Mouse (Mus musculus): ENCODE data around the gene Dnajc12. TPM values are rescaled to one million over a fixed set of nuclear protein-coding genes. Genes with fewer than 3 reads are reported as not detected.
"Not testable (repeated sequence)": the region's sequence is repeated elsewhere in the genome, so short reads cannot be mapped to it uniquely, and the experiment has no call there.

The Dnajc12 gene
- polyA plus RNA-seq, 1 experiment = 0.14 TPM

DNA sequence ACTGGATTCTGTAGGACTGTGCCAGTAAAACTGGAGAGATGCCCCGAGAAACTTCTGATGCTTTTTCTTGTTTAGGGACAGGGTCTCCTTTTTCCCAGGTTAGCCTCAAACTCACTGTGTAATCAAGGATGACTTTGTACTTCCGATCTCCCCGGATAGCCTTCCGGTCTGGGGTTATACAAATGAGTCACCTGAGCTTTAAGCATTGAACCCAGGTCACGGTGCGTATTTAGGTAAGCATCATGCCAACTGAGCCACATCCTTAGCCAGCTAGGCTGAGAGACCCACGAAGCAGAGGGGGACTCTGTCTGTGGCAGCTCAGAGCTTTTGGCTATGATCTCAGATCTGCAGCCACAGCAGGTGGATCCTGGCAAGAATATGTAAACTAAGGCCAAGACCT lies 31.6 kb upstream of the Dnajc12 start:
- no peak for TF ChIP-seq TAL1 (IDR thresholded peaks at IDR 0.05; ENCODE audit: low read length)
- no peak for TF ChIP-seq GATA1 (IDR thresholded peaks at IDR 0.05; ENCODE audit: low read length)
- no peaks in the 10 kb centered on the region for H3K36me3 ChIP-seq (ENCODE audit: control insufficient read depth)
- no peak overlapping the region for H3K4me3 ChIP-seq (replicated peaks)
- H3K9me3 ChIP-seq (ENCODE audit: control insufficient read depth, low read length) = peaks cover 4% of the 10 kb centered on the region; the same call in 1 of the 2 replicates
- peaks cover 8% of the 10 kb centered on the region for H3K27me3 ChIP-seq (ENCODE audit: control insufficient read depth)
- no peaks in the 10 kb centered on the region for H3K4me1 ChIP-seq (ENCODE audit: control insufficient read depth)

DNA sequence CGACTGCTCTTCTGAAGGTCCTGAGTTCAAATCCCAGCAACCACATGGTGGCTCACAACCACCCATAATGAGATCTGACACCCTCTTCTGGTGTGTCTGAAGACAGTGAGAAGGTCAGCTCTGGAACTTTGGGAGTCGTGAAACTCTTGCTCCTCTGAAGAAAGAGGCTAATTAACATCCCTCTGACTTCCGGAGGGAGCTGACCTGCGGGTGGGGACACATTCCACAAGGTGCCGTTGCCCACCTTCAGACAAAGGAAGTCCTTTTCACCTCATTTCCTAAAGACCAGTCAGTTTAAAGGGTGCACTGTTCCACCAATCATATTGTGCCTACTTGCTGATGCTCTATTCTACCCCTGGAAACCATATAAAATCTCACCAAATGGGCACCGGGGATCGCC lies 31.1 kb upstream of the Dnajc12 start:
- H3K9me3 ChIP-seq (ENCODE audit: control insufficient read depth, low read length); H3K27me3 ChIP-seq (ENCODE audit: control insufficient read depth); H3K4me1 ChIP-seq (ENCODE audit: control insufficient read depth); H3K36me3 ChIP-seq (ENCODE audit: control insufficient read depth); H3K4me3 ChIP-seq (replicated peaks): not testable (repeated sequence)

DNA sequence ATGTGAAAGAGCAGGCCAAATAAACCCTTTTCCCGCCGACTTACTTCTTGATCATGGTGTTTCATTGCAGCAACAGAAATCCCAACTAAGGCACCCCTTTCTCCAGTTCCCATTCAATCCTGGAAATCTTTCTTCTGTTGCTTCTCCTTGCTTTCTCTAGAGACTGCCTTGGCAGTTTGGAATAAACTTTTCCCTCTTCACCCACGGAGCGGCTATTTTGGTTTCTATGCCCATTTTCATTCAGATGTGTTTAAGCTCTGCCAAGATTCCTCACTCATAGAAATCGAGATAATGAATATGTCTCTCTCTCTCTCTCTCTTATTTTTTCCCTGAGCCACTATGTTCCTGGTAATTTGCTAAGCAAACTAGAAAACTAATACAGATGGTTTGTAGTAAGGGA lies 30.1 kb upstream of the Dnajc12 start:
- Histone ChIP-seq H3K36me3 (ENCODE audit: control insufficient read depth) (no peaks in the 10 kb centered on the region), H3K4me1 (ENCODE audit: control insufficient read depth) (no peaks in the 10 kb centered on the region), H3K27me3 (ENCODE audit: control insufficient read depth) (peaks cover 8% of the 10 kb centered on the region), H3K9me3 (ENCODE audit: control insufficient read depth, low read length) (peaks cover 4% of the 10 kb centered on the region; the same call in 1 of the 2 replicates), H3K4me3 (replicated peaks) (no peak overlapping the region)
- no peak for TF ChIP-seq TAL1 (IDR thresholded peaks at IDR 0.05; ENCODE audit: low read length)
- no peak for TF ChIP-seq GATA1 (IDR thresholded peaks at IDR 0.05; ENCODE audit: low read length)

DNA sequence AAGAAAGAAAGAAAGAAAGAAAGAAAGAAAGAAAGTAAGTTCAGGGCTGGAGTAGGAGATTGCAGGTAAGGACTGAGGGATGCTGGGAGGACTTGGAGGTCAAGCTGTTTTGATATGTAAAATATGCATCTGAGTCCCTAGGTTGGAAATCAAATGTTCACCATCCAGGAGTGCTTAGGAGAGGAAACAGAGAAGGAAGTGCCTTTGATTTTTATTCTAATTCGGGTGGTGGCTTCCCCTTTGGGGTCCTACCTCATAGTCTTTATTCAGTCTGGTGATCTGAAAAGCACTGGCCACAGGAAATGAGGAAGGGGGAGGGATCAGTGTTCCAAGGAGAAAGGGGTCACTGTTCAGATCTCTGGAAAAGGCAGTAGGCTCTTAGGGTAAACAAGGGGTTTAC lies 21.7 kb upstream of the Dnajc12 start:
- H3K9me3 ChIP-seq (ENCODE audit: control insufficient read depth, low read length) = peaks cover 4% of the 10 kb centered on the region; the same call in 1 of the 2 replicates
- H3K4me1 ChIP-seq (ENCODE audit: control insufficient read depth) = no peaks in the 10 kb centered on the region; the same call in 1 of the 2 replicates
- no peak overlapping the region for H3K4me3 ChIP-seq (replicated peaks)
- H3K27me3 ChIP-seq (ENCODE audit: control insufficient read depth) = no peaks in the 10 kb centered on the region
- TF ChIP-seq GATA1 (IDR thresholded peaks at IDR 0.05; ENCODE audit: low read length) (no peak), TAL1 (IDR thresholded peaks at IDR 0.05; ENCODE audit: low read length) (no peak)
- no peaks in the 10 kb centered on the region for H3K36me3 ChIP-seq (ENCODE audit: control insufficient read depth)

DNA sequence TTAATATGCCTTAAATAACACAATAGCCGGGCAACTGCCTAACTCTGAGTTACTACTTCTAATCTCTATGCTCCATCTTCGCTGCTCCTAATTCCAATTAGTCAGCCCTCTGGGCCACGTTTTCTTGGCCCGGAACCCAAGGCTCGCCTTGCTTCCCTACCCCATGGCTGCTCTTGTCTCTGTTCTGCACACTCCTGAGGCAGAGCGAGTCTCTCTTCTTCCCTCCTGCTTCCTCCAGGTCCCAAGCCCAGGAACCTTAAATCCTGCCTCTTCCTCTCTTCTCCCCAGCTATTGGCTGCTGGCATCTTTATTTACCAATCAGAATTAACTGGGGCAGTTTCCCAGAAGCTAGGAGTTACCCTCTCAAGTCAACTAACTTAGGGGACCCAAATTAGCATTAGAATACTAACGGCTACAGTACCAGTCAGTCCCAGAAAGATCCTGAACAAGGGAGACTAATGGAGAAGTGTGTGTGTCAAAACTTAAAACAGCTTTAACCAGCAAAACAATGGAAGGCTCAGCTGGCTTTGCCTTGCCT lies 16.3 kb upstream of the Dnajc12 start:
- H3K9me3 ChIP-seq (ENCODE audit: control insufficient read depth, low read length) = peaks cover 4% of the 10 kb centered on the region; the same call in 1 of the 2 replicates
- no peak overlapping the region for H3K4me3 ChIP-seq (replicated peaks)
- no peak for TF ChIP-seq GATA1 (IDR thresholded peaks at IDR 0.05; ENCODE audit: low read length)
- TF ChIP-seq TAL1 (IDR thresholded peaks at IDR 0.05; ENCODE audit: low read length) = no peak
- H3K36me3 ChIP-seq (ENCODE audit: control insufficient read depth) = no peaks in the 10 kb centered on the region
- H3K27me3 ChIP-seq (ENCODE audit: control insufficient read depth) = no peaks in the 10 kb centered on the region
- H3K4me1 ChIP-seq (ENCODE audit: control insufficient read depth) = no peaks in the 10 kb centered on the region; the same call in 1 of the 2 replicates

DNA sequence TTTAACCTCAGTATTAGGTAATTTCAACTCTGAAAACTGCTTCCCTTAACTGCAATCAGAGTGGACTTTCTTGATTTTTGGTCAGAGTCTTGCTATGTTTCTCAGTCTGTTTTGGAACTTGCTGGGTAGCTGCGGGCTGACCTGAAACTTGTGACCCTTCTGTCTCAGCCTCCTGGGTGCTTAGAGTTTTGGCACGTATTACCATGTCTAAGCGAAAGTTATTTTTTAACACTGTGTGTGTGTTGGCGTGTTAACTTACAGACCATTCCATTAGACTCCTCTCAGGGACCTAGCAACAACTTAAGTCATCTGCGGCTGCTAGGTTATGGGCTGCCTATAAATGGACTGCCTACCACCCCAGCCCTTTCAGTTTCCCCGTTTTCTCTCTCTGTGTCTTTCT lies 14.9 kb upstream of the Dnajc12 start:
- H3K36me3 ChIP-seq (ENCODE audit: control insufficient read depth) = no peaks in the 10 kb centered on the region
- no peaks in the 10 kb centered on the region for H3K27me3 ChIP-seq (ENCODE audit: control insufficient read depth)
- peaks cover 4% of the 10 kb centered on the region; the same call in 1 of the 2 replicates for H3K9me3 ChIP-seq (ENCODE audit: control insufficient read depth, low read length)
- H3K4me3 ChIP-seq (replicated peaks) = no peak overlapping the region
- no peaks in the 10 kb centered on the region; the same call in 1 of the 2 replicates for H3K4me1 ChIP-seq (ENCODE audit: control insufficient read depth)
- no peak for TF ChIP-seq GATA1 (IDR thresholded peaks at IDR 0.05; ENCODE audit: low read length)
- no peak for TF ChIP-seq TAL1 (IDR thresholded peaks at IDR 0.05; ENCODE audit: low read length)

DNA sequence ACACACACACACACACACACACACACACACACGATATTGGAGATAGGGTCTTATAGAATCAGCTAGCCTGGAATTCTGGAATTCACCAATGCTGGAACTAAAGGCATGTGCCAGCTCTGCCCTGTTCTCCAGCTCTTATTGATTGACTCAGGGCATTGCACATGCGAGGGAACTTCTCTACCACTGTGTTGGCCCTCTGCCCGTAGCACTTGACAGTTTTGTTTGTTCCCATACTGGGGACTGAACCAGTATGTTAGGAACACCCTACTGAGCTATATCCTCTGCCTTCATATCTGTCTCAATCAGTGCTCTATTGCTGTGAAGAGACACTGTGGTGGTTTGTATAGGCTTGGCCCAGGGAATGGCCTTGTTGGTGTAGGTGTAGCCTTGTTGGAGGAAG lies 14.2 kb upstream of the Dnajc12 start:
- Histone ChIP-seq H3K9me3 (ENCODE audit: control insufficient read depth, low read length) (peaks cover 4% of the 10 kb centered on the region; the same call in 1 of the 2 replicates), H3K36me3 (ENCODE audit: control insufficient read depth) (no peaks in the 10 kb centered on the region), H3K27me3 (ENCODE audit: control insufficient read depth) (no peaks in the 10 kb centered on the region), H3K4me1 (ENCODE audit: control insufficient read depth) (no peaks in the 10 kb centered on the region; the same call in 1 of the 2 replicates), H3K4me3 (replicated peaks) (no peak overlapping the region)
- no peak for TF ChIP-seq GATA1 (IDR thresholded peaks at IDR 0.05; ENCODE audit: low read length)
- no peak for TF ChIP-seq TAL1 (IDR thresholded peaks at IDR 0.05; ENCODE audit: low read length)

DNA sequence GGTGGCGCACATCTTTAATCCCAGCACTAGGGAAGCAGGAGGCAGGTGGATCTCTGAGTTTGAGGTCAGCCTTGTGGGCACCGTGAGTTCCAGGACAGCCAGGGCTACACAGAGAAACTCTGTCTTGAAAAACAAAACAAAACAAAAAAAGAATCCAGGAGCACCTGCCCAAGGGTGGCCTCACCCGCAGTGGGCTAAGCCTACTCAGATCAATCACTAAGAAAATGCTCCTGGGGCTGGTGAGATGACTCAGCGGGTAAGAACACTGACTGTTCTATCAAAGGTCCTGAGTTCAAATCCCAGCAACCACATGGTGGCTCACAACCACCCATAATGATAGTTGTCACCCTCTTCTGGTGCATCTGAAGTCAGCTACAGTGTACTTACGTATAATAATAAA lies 5.9 kb upstream of the Dnajc12 start:
- H3K27me3 ChIP-seq (ENCODE audit: control insufficient read depth) = peaks cover 4% of the 10 kb centered on the region
- no peaks in the 10 kb centered on the region for H3K9me3 ChIP-seq (ENCODE audit: control insufficient read depth, low read length)
- TF ChIP-seq GATA1 (IDR thresholded peaks at IDR 0.05; ENCODE audit: low read length) (no peak), TAL1 (IDR thresholded peaks at IDR 0.05; ENCODE audit: low read length) (no peak)
- H3K36me3 ChIP-seq (ENCODE audit: control insufficient read depth) = no peaks in the 10 kb centered on the region
- H3K4me1 ChIP-seq (ENCODE audit: control insufficient read depth) = peaks cover 12% of the 10 kb centered on the region
- no peak overlapping the region for H3K4me3 ChIP-seq (replicated peaks)

DNA sequence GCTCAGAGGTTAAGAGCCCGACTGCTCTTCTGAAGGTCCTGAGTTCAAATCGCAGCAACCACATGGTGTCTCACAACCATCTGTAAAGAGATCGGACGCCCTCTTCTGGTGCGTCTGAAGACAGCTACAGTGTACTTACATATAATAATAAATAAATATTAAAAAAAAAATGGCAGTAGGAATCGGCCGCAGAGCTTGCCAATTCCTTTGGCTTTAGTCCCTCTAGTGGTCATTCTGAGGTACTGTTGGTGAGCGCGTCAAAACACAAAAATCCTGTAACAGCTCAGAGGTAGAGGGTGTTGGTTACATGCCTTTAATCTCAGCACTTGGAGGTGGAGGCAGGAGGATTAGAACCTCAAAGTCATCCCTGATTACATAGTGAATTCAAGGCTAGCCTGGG lies 4.8 kb upstream of the Dnajc12 start:
- Histone ChIP-seq H3K9me3 (ENCODE audit: control insufficient read depth, low read length) (no peaks in the 10 kb centered on the region), H3K27me3 (ENCODE audit: control insufficient read depth) (peaks cover 10% of the 10 kb centered on the region), H3K4me3 (replicated peaks) (no peak overlapping the region), H3K4me1 (ENCODE audit: control insufficient read depth) (peaks cover 24% of the 10 kb centered on the region), H3K36me3 (ENCODE audit: control insufficient read depth) (no peaks in the 10 kb centered on the region)
- TF ChIP-seq GATA1 (IDR thresholded peaks at IDR 0.05; ENCODE audit: low read length) (no peak), TAL1 (IDR thresholded peaks at IDR 0.05; ENCODE audit: low read length) (no peak)

Measured in erythroblast, embryonic 14.5 days (primary cell).